Mouse (Mus musculus) lung, postnatal 0 days (tissue): ENCODE results near the gene Wfdc11.

Experiments used
- CTCF ChIP-seq: IDR thresholded peaks from 2 replicates; pipeline ENCODE4 v1.5.1; 2016; ENCODE audit warnings: antibody characterized with exemption, mild to moderate bottlenecking
- EP300 ChIP-seq: IDR thresholded peaks from 2 replicates; pipeline ENCODE4 v1.6.1; 2016; ENCODE audit warnings: antibody characterized with exemption, mild to moderate bottlenecking, control low read depth

- TF ChIP-seq CTCF = no peak
- no peak for TF ChIP-seq EP300
Measured at GRCm38 (mm10) chr2:164723276-164723675, 49.4 kb upstream of the Wfdc11 start.
